Mouse (Mus musculus): ENCODE measurements around the gene Sec22c. TPM values are rescaled to one million over a fixed set of nuclear protein-coding genes. Genes with fewer than 3 reads are reported as not detected.

The Sec22c gene
- polyA plus RNA-seq, 1 experiment from 2014 or later: 10.1 TPM

DNA sequence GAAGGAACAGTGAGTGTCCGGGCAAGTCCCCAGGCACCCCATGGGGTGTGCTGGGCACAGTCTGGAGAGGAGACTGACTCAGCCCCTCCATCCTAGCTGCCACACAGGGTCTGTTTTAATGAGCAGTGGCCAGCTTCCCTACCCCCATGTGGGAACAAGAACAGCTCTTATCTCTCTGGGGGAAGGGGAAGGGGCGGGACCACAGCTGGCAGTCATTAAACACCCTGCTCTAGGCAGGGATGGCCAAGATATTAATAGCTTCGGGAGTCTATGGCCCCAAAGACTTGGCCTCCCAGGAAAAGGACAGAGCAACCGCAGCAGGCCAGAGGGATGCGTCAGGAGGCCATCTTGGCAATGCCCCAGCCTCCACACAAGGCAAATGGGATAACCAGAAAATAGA is 33.0 kb downstream of the Sec22c start:
- Histone ChIP-seq H3K27ac (ENCODE audit: low read length) (no peak overlapping the region), H3K4me3 (ENCODE audit: low read depth, low read length) (no peak overlapping the region), H3K36me3 (ENCODE audit: control insufficient read depth, insufficient read depth, low read length) (no peaks in the 10 kb centered on the region), H3K9me3 (ENCODE audit: control insufficient read depth, low read depth, low read length) (no peaks in the 10 kb centered on the region), H3K4me1 (ENCODE audit: control insufficient read depth, insufficient read depth, low read length) (0 out of 2 replicates have a peak, but pooled peaks cover 1% of the 10 kb centered on the region), H3K4me2 (replicated peaks; ENCODE audit: low read depth, low read length) (no peak overlapping the region), H3K27me3 (ENCODE audit: control insufficient read depth, insufficient read depth, low read length) (no peaks in the 10 kb centered on the region; the same call in 1 of the 2 replicates), H3K9ac (replicated peaks; ENCODE audit: low read depth, low read length) (no peak overlapping the region)
- ATAC-seq (ENCODE audit: insufficient number of reproducible peaks, insufficient read depth, low FRiP score, low read depth): peak; percentile 33; the same call in 1 of the 2 replicates
- 55% methylated on average over 5 of the region's 5 CpGs for WGBS

DNA sequence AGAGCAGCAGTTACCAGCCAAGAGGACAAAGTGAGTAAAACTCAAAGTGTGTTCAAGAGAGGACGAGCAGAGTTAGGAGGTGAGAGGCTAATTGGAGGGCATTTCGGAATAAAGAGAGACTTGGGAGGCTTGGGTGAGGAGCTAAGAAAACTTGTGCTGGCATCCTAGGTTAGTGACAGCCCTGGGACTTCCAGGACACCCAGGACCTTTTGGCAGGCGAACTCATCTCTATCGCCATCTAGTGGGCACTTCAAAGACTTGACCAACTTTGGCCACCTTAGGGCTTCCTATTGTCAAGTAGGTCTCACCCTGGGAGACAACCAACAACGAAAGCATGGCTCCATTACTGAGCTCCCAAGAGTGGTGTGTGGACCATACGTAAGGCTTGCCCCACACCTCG is 34.0 kb downstream of the Sec22c start:
- Histone ChIP-seq H3K27me3 (ENCODE audit: control insufficient read depth, insufficient read depth, low read length) (no peaks in the 10 kb centered on the region; the same call in 1 of the 2 replicates), H3K27ac (ENCODE audit: low read length) (no peak overlapping the region), H3K9me3 (ENCODE audit: control insufficient read depth, low read depth, low read length) (no peaks in the 10 kb centered on the region), H3K9ac (replicated peaks; ENCODE audit: low read depth, low read length) (no peak overlapping the region), H3K4me2 (replicated peaks; ENCODE audit: low read depth, low read length) (no peak overlapping the region), H3K4me3 (ENCODE audit: low read depth, low read length) (no peak overlapping the region), H3K36me3 (ENCODE audit: control insufficient read depth, insufficient read depth, low read length) (no peaks in the 10 kb centered on the region), H3K4me1 (ENCODE audit: control insufficient read depth, insufficient read depth, low read length) (no peaks in the 10 kb centered on the region)
- WGBS: 27% methylated on average over 7 of the region's 7 CpGs
- no peak for ATAC-seq (ENCODE audit: insufficient number of reproducible peaks, insufficient read depth, low FRiP score, low read depth)

DNA sequence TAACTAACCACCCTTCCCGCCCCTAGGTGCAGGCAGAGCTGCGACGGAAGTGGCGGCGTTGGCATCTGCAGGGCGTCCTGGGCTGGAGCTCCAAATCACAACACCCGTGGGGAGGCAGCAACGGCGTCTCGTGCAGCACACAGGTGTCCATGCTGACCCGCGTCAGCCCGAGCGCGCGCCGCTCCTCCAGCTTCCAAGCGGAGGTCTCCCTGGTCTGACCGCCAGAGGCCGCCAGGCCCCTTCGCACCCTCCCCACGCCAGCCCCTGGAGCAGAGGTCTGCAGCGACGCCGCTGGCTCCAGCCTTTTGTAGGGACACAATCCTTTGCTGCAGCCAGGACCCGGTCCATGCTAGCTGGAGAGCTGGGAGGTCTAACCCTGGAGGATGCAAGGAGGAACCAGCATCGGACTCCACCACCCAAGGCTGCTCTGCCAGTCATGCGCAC is 35.9 kb downstream of the Sec22c start:
- WGBS: 1% methylated on average over 28 of the region's 28 CpGs
- Histone ChIP-seq H3K9ac (replicated peaks; ENCODE audit: low read depth, low read length) (no peak overlapping the region), H3K9me3 (ENCODE audit: control insufficient read depth, low read depth, low read length) (no peaks in the 10 kb centered on the region), H3K4me3 (ENCODE audit: low read depth, low read length) (peak overlapping the region; percentile 21), H3K4me1 (ENCODE audit: control insufficient read depth, insufficient read depth, low read length) (no peaks in the 10 kb centered on the region), H3K36me3 (ENCODE audit: control insufficient read depth, insufficient read depth, low read length) (no peaks in the 10 kb centered on the region), H3K4me2 (replicated peaks; ENCODE audit: low read depth, low read length) (peak overlapping the region; percentile 53), H3K27me3 (ENCODE audit: control insufficient read depth, insufficient read depth, low read length) (no peaks in the 10 kb centered on the region; the same call in 1 of the 2 replicates), H3K27ac (ENCODE audit: low read length) (no peak overlapping the region)
- ATAC-seq (ENCODE audit: insufficient number of reproducible peaks, insufficient read depth, low FRiP score, low read depth): no peak; the same call in 1 of the 2 replicates

DNA sequence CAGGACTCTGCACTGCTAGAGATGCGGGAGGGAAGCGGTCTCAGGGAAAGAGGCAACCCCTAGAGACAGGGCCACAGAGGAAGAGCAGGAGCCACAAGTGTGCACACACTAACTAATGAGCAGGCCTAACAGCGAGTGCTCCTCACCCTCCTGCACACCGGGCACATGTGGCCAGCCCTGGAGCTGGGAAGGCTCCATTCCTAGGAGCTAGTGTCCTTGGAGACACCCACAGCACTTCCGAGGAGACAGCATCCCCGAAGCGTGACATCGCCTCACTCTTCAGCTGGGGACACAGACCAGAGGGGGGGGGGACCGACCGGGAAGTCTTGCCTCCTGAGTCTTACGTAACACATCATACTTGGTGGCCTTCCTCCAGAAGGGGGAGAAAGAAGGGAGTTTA is 37.5 kb downstream of the Sec22c start:
- H3K36me3 ChIP-seq (ENCODE audit: control insufficient read depth, insufficient read depth, low read length): no peaks in the 10 kb centered on the region
- H3K9me3 ChIP-seq (ENCODE audit: control insufficient read depth, low read depth, low read length): no peaks in the 10 kb centered on the region
- 85% methylated on average over 11 of the region's 11 CpGs for WGBS
- H3K4me2 ChIP-seq (replicated peaks; ENCODE audit: low read depth, low read length): no peak overlapping the region
- H3K4me3 ChIP-seq (ENCODE audit: low read depth, low read length): no peak overlapping the region
- H3K27ac ChIP-seq (ENCODE audit: low read length): no peak overlapping the region
- no peaks in the 10 kb centered on the region; the same call in 1 of the 2 replicates for H3K27me3 ChIP-seq (ENCODE audit: control insufficient read depth, insufficient read depth, low read length)
- no peak overlapping the region for H3K9ac ChIP-seq (replicated peaks; ENCODE audit: low read depth, low read length)
- ATAC-seq (ENCODE audit: insufficient number of reproducible peaks, insufficient read depth, low FRiP score, low read depth): no peak
- no peaks in the 10 kb centered on the region for H3K4me1 ChIP-seq (ENCODE audit: control insufficient read depth, insufficient read depth, low read length)

DNA sequence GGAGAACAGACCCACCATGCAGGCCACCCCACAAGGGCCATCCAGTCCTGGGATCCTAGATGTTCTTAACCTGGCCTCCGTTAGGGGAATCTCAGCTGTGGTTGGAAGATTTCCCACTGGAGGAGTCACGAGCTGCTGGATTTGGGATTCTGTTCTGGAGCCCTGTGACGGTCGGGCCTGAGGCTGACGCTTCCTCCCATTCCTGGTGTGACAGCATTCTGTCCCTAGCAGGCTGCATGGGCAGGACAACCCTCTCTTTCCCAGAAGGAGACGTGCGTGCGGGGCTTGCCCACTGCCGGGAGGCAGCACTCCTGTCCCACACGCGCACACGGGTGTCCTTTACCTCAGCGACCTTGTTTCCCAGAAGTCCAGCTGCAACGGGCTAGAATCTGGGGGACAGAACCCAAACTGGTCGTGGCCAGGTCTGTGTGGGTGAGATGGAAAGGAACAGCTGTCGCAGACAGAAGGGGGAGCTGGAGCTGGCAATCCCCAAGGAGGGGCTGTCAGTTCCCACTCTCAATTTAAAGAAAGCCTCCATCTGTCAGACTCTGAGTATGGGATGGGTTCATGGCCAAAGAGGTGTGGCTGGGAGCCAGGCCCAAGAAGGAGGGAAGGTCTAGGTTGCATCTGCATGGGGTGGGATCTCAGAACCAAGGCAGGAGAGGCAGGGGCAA is 38.2 kb downstream of the Sec22c start:
- H3K4me2 ChIP-seq (replicated peaks; ENCODE audit: low read depth, low read length): no peak overlapping the region
- H3K27ac ChIP-seq (ENCODE audit: low read length): 0 out of 2 replicates have a peak overlapping the region, but pooled peaks have one; percentile 15
- no peaks in the 10 kb centered on the region for H3K9me3 ChIP-seq (ENCODE audit: control insufficient read depth, low read depth, low read length)
- H3K9ac ChIP-seq (replicated peaks; ENCODE audit: low read depth, low read length): no peak overlapping the region
- no peaks in the 10 kb centered on the region; the same call in 1 of the 2 replicates for H3K27me3 ChIP-seq (ENCODE audit: control insufficient read depth, insufficient read depth, low read length)
- no peaks in the 10 kb centered on the region for H3K4me1 ChIP-seq (ENCODE audit: control insufficient read depth, insufficient read depth, low read length)
- WGBS: 67% methylated on average over 16 of the region's 16 CpGs
- H3K4me3 ChIP-seq (ENCODE audit: low read depth, low read length): no peak overlapping the region
- H3K36me3 ChIP-seq (ENCODE audit: control insufficient read depth, insufficient read depth, low read length): no peaks in the 10 kb centered on the region
- no peak for ATAC-seq (ENCODE audit: insufficient number of reproducible peaks, insufficient read depth, low FRiP score, low read depth)

DNA sequence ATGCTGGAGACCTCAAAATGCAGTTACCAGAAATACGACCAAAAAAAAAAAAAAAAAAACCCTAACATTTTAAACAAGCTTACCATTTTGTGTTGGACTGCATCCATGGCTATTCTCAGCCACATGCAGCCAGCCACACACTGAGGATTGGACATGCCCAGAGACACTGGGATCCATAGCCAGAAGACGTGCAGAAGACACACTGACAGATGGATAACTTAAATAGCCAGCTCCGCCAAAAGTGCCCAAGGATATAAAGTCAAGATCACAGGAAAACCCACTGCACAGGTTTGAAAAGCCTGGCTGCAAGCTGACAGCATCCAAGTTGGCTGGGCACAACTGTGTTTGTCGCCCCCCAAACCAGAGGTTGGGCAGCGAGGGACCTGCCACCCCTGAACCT is 41.2 kb downstream of the Sec22c start:
- Histone ChIP-seq H3K4me1 (ENCODE audit: control insufficient read depth, insufficient read depth, low read length) (no peaks in the 10 kb centered on the region), H3K9me3 (ENCODE audit: control insufficient read depth, low read depth, low read length) (no peaks in the 10 kb centered on the region), H3K4me2 (replicated peaks; ENCODE audit: low read depth, low read length) (no peak overlapping the region), H3K27ac (ENCODE audit: low read length) (no peak overlapping the region), H3K4me3 (ENCODE audit: low read depth, low read length) (no peak overlapping the region), H3K27me3 (ENCODE audit: control insufficient read depth, insufficient read depth, low read length) (no peaks in the 10 kb centered on the region; the same call in 1 of the 2 replicates), H3K9ac (replicated peaks; ENCODE audit: low read depth, low read length) (no peak overlapping the region), H3K36me3 (ENCODE audit: control insufficient read depth, insufficient read depth, low read length) (no peaks in the 10 kb centered on the region)
- no peak for ATAC-seq (ENCODE audit: insufficient number of reproducible peaks, insufficient read depth, low FRiP score, low read depth)
- WGBS: 80% methylated on average over 5 of the region's 5 CpGs

DNA sequence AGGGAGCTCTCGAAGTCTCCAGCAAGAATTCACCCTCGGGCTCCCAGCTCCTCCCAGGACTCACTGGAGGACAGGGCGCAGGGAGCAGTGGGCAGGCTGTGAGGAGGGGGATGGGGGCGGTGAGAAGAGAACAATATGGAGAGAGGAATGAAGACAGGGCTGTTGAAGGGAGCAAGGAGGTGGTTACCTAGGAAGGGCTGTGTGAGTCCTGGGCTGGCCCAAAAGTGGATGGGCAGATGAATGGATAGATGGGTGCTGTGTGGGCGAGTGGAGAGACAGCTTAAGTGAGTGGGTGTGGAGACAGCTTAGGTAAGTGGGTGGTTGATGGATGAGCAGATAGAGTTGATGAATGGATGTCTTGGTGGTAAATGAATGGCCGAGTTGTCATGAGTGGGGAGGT is 41.8 kb downstream of the Sec22c start:
- H3K4me2 ChIP-seq (replicated peaks; ENCODE audit: low read depth, low read length): no peak overlapping the region
- H3K4me3 ChIP-seq (ENCODE audit: low read depth, low read length): no peak overlapping the region
- no peak for ATAC-seq (ENCODE audit: insufficient number of reproducible peaks, insufficient read depth, low FRiP score, low read depth)
- H3K9me3 ChIP-seq (ENCODE audit: control insufficient read depth, low read depth, low read length): no peaks in the 10 kb centered on the region
- H3K9ac ChIP-seq (replicated peaks; ENCODE audit: low read depth, low read length): no peak overlapping the region
- 72% methylated on average over 6 of the region's 6 CpGs for WGBS
- no peak overlapping the region for H3K27ac ChIP-seq (ENCODE audit: low read length)
- H3K27me3 ChIP-seq (ENCODE audit: control insufficient read depth, insufficient read depth, low read length): no peaks in the 10 kb centered on the region; the same call in 1 of the 2 replicates
- H3K36me3 ChIP-seq (ENCODE audit: control insufficient read depth, insufficient read depth, low read length): no peaks in the 10 kb centered on the region
- no peaks in the 10 kb centered on the region for H3K4me1 ChIP-seq (ENCODE audit: control insufficient read depth, insufficient read depth, low read length)

DNA sequence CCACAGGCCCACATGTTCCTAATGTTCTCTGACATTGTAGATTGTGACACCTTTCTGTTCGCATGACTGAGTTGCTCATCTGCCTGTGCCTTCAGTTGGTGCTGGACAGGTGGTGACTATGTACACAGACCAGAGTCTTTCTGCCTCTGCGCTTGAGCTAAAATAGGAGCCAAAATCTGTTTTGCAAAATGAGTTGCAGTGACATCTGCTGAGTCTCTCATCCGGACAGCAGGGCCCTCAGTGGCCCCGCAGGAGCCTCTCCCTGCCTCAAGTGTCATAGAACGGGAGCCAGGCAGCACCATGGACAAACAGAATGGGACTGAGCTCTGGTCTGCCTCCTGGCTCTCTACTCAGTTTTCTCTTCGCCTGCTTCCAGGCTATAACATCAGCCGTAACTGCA is 45.5 kb downstream of the Sec22c start:
- no peak overlapping the region for H3K9ac ChIP-seq (replicated peaks; ENCODE audit: low read depth, low read length)
- 72% methylated on average over 7 of the region's 7 CpGs for WGBS

DNA sequence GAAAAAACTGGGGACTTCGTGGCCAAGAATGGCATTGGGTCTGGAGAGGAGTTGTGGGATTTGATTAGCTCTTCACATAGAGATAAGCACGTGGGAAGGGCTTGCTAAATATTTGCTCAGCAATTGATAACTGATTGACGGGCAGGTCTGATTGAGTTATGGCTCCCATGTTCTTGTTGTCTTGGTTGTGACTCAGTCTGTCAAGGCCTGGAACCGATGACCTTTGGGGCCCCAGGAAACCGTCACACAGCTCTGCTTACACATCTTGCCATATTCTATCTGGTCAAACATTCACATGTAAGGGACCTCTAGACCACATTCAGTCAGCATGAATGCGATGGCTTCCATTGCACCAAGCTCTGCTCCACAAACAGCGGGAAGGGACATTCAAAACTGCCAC is 47.0 kb downstream of the Sec22c start:
- H3K4me1 ChIP-seq (ENCODE audit: control insufficient read depth, insufficient read depth, low read length): no peaks in the 10 kb centered on the region
- H3K27ac ChIP-seq (ENCODE audit: low read length): no peak overlapping the region
- WGBS: 71% methylated on average over 7 of the region's 7 CpGs
- H3K36me3 ChIP-seq (ENCODE audit: control insufficient read depth, insufficient read depth, low read length): no peaks in the 10 kb centered on the region
- no peaks in the 10 kb centered on the region for H3K27me3 ChIP-seq (ENCODE audit: control insufficient read depth, insufficient read depth, low read length)
- H3K9me3 ChIP-seq (ENCODE audit: control insufficient read depth, low read depth, low read length): no peaks in the 10 kb centered on the region
- no peak overlapping the region for H3K4me2 ChIP-seq (replicated peaks; ENCODE audit: low read depth, low read length)
- no peak overlapping the region for H3K4me3 ChIP-seq (ENCODE audit: low read depth, low read length)
- ATAC-seq (ENCODE audit: insufficient number of reproducible peaks, insufficient read depth, low FRiP score, low read depth): no peak
- no peak overlapping the region for H3K9ac ChIP-seq (replicated peaks; ENCODE audit: low read depth, low read length)

More for the DNA sequence above, 45.5 kb downstream of the Sec22c start:
- H3K27ac ChIP-seq (ENCODE audit: low read length): no peak overlapping the region
- no peaks in the 10 kb centered on the region for H3K27me3 ChIP-seq (ENCODE audit: control insufficient read depth, insufficient read depth, low read length)
- H3K4me3 ChIP-seq (ENCODE audit: low read depth, low read length): no peak overlapping the region
- no peaks in the 10 kb centered on the region for H3K4me1 ChIP-seq (ENCODE audit: control insufficient read depth, insufficient read depth, low read length)
- no peak overlapping the region for H3K4me2 ChIP-seq (replicated peaks; ENCODE audit: low read depth, low read length)
- H3K9me3 ChIP-seq (ENCODE audit: control insufficient read depth, low read depth, low read length): no peaks in the 10 kb centered on the region
- ATAC-seq (ENCODE audit: insufficient number of reproducible peaks, insufficient read depth, low FRiP score, low read depth): no peak
- no peaks in the 10 kb centered on the region for H3K36me3 ChIP-seq (ENCODE audit: control insufficient read depth, insufficient read depth, low read length)

All from stomach, embryonic 14.5 days (tissue).